Mouse (Mus musculus): ENCODE data around the gene Zgrf1. TPM values are rescaled to one million over a fixed set of nuclear protein-coding genes. Genes with fewer than 3 reads are reported as not detected.

Zgrf1 gene
- total RNA-seq, 2 experiments from 2014 or later: 2.7 to 3.2 TPM

DNA sequence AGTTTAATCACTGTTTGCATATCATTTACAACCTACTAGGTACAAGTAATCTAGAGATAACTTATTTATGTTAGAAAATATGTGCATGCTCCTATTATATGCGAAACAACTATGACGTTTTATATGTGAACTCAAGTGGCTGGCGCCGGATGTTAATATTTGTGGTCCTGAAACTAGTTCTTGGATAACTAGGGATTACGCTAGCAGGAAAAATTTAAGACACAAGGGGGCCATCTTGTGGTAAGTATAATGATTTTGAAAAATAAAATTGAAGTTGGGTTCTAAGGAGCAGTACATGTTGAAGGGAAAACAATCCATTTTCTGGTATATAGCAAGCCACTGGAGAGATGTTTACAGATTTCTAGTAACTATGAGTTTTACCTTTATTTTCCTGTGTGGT is 1.4 kb downstream of the Zgrf1 start:
- intact Hi-C loops (cut with DNase I): loop anchor here (2.0 kb wide), 1 partner anchor 232 kb away; no protein-coding TSS in a partner anchor
- no peak for DNase-seq

DNA sequence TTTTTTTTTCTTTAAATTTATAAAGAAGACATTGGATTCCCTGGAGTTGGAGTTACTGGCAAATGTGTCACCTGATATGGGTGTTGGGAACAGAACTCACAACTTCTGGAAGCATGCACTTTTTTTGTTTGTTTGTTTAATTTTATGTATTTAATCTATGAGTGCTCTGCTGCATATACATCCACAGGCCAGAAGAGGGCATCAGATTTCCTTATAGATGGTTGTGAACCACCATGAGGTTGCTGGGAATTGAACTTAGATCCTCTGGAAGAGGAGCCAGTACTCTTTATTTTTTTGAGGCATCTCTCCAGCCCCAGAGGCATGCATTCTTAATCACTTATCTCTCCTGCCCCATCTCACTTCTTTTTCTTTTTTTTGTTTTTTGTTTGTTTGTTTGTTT is 4.9 kb downstream of the Zgrf1 start:
- no peak for DNase-seq
- intact Hi-C loops (cut with DNase I): no loop called here

GRCm38 (mm10) chr3:127562974-127563373 is 9.7 kb downstream of the Zgrf1 start:
- no peak for DNase-seq
- intact Hi-C loops (cut with DNase I): no loop called here

GRCm38 (mm10) chr3:127565129-127565528 is 11.8 kb downstream of the Zgrf1 start:
- no peak for DNase-seq
- intact Hi-C loops (cut with DNase I): no loop called here

GRCm38 (mm10) chr3:127572557-127572956 is 19.3 kb downstream of the Zgrf1 start:
- DNase-seq: peak; percentile 69 to 78
- intact Hi-C loops (cut with DNase I): loop anchor here (1.0 kb wide), 1 partner anchor 190 kb away; no protein-coding TSS in a partner anchor

DNA sequence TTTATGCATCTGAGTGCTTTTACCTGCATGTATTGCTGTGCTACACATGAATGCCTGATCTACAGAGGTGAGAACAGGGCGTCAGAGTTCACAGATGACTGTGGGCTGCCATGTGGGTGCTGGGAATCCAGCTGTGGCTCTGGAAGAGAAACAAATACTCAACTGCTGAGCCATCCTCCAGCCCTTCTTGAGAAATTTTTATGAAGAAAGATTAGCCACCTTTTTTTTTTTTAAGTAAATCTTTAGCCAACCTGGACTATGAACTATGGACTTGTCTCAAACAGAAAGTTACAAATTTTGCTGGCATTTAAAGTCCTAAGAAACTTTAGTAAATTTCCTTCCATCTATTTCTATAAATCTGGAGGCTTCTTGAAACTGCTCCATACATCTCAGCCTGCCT is 43.8 kb downstream of the Zgrf1 start:
- intact Hi-C loops (cut with DNase I): no loop called here
- DNase-seq: no peak

GRCm38 (mm10) chr3:127608109-127608508 is 54.8 kb downstream of the Zgrf1 start:
- intact Hi-C loops (cut with DNase I): no loop called here
- DNase-seq: no peak

GRCm38 (mm10) chr3:127625296-127625695 is 72.0 kb downstream of the Zgrf1 start:
- DNase-seq: peak; percentile 78 to 82
- intact Hi-C loops (cut with DNase I): loop anchor here (1.0 to 5.0 kb wide), 3 partner anchors 134 to 324 kb away; partner anchors contain the start of gene Ap1ar

DNA sequence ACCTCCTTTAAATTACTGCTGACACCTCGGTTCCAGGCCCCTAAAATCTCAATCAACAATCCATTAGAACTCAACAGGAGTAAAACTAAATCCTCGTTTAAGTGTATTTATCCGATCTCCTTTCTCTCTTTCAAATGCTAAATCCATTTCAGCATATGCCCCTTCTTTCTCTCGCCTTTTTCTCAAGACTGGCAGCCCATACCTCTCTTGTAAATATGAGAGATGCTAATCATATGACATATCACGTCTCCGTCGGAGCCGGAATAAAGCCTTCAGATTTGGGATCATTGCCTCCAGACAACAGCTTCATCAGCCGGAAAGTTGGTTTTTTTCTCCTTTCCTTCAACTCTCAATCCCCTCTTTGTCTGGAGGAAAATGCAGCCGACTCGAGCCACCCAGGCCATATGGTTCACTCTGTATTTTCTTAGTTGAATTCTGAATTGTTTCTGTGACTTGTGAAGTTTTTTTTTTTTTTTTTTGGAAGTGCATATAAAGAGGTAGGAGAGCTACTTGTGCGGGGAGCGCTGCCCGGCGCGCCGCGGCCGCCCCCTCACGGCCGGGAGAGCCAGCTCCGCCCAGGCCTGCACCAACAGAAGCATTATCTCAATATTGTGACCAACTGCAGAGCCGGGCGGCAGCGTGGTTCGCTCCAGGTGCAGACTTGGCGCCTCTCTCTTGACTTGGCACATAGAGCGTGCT is 72.6 kb downstream of the Zgrf1 start:
- peak in 1 of 2 experiments; percentile 26 for DNase-seq
- intact Hi-C loops (cut with DNase I): loop anchor here (1.0 to 5.0 kb wide), 3 partner anchors 133 to 323 kb away; partner anchors contain the start of gene Ap1ar

DNA sequence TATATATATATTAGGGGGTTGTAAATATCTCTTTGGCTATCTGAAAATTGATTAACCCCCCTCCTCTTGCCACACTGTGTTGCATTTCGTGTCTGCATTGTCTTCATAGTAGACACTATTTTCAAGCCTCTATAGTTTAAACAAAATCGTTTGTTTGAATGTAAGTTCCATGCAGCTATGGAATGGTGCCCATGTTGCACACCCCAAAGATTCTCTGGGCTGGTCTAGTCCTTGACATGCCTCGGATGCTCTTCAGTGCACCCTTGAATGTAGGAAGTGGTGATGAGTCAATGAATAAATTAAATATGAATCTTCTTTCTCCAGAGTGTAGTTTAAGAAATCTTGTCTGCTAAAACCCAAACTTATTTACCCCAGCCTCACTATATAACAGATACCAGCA is 73.2 kb downstream of the Zgrf1 start:
- intact Hi-C loops (cut with DNase I): loop anchor here (5.0 kb wide), 1 partner anchor 211 kb away; the partner anchor contains the start of gene Ap1ar
- no peak for DNase-seq

- intact Hi-C loops (cut with DNase I): loop anchor here (5.0 kb wide), 1 partner anchor 210 kb away; the partner anchor contains the start of gene Ap1ar
- no peak for DNase-seq
Measured at GRCm38 (mm10) chr3:127627151-127627955, 74.1 kb downstream of the Zgrf1 start.

DNA sequence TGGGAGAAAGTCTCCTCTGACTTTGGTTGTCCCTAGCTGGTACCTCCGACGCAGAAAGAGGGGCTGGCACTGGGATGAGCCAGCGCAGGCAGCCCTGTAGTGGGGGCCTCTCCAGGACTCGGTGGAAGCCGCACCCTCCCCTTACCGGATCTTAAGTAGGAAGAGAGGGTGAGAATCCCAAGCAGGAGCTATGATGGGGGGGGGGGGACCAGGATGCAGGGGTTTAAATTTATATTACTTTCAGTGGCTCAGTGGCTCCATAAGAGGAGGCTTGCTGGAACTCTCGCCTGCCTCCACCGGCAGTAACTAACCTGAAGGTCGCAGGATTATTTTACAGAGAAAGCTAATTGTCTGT is 74.6 kb downstream of the Zgrf1 start:
- intact Hi-C loops (cut with DNase I): loop anchor here (5.0 kb wide), 1 partner anchor 209 kb away; the partner anchor contains the start of gene Ap1ar
- no peak for DNase-seq

DNA sequence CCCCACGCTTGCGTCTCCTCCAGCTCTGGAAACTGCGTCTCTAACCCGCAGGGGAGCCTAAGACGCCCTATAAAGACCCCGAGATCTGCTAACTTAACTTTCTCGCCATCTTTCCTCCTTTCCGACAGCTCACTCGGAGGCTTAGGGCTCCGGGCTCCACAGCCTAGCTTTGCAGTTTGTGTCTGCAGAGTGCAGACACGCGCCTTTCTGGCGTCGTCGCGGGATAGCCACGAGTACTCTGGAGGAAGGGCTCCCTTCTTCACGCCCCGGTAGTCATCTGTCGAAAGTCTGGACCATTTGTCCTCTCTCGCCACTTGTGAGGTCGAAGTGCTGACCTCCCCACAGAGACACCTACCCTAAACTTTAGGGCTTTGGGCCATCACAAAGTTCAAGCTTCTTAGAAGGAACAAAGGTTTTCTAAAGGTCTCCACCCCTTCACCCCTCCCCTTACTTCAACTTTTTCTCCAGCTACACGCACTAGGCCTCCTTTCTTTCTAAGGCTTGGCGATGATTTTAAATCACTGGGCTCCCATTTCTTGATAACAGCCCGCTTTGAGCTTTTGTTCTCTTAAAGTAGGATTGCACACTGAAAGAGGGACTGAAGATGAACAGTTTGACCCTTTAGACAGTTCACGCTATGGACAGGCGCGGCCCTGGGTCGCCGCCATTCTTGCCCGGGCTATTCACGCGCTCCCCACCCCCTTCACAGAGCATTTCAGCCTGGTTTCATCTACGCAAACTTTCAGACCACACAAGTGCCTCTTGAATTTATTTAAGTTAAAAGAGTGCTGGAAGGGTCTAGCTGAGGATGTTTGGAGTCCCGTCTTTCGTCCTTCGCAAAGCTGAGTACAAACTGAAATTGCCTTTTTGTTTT is 75.3 kb downstream of the Zgrf1 start:
- intact Hi-C loops (cut with DNase I): loop anchor here (5.0 kb wide), 1 partner anchor 209 kb away; the partner anchor contains the start of gene Ap1ar
- DNase-seq: no peak

GRCm38 (mm10) chr3:127630190-127630589 is 76.9 kb downstream of the Zgrf1 start:
- intact Hi-C loops (cut with DNase I): loop anchor here (5.0 kb wide), 1 partner anchor 1587 kb away; no protein-coding TSS in a partner anchor
- no peak for DNase-seq

- DNase-seq: no peak
Measured at GRCm38 (mm10) chr3:127630735-127631372, 77.6 kb downstream of the Zgrf1 start.

GRCm38 (mm10) chr3:127631582-127631981 is 78.3 kb downstream of the Zgrf1 start:
- DNase-seq: peak in 1 of 2 experiments; percentile 15
- intact Hi-C loops (cut with DNase I): loop anchor here (5.0 kb wide), 1 partner anchor 1586 kb away; no protein-coding TSS in a partner anchor

More at GRCm38 (mm10) chr3:127630735-127631372, 77.6 kb downstream of the Zgrf1 start:
- intact Hi-C loops (cut with DNase I): loop anchor here (5.0 kb wide), 1 partner anchor 1586 kb away; no protein-coding TSS in a partner anchor

DNA sequence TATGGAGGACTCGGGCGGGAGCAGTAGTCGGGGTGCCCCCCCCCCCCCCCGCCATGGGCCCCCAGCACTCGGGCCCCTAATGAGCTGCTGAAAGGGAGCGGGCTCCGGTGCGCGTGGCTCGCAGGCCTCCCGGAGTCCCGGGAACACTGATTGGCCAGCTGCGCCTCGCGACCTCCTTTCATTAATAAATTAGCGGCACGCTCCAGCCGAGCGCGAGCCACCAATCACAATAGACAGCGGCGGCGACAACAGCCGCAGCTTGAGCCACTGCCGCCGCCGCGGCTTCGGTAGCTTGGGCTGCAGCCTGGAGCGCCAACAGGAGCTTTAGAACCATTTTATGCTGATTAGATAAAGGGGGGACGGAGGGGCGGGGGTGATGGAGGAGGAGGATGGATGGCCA is 79.2 kb downstream of the Zgrf1 start:
- DNase-seq: peak; percentile 19 to 35
- intact Hi-C loops (cut with DNase I): loop anchor here (5.0 kb wide), 1 partner anchor 1585 kb away; no protein-coding TSS in a partner anchor

GRCm38 (mm10) chr3:127633080-127634032 is 80.1 kb downstream of the Zgrf1 start, which contains the start of gene Neurog2:
TSS of gene Neurog2 (plus strand) at chr3:127633135.
- peak in 1 of 2 experiments; percentile 27 for DNase-seq
- intact Hi-C loops (cut with DNase I): loop anchor here (2.0 to 5.0 kb wide), 2 partner anchors 125 to 1584 kb away; no protein-coding TSS in a partner anchor

Data from heart, postnatal 10 days (tissue).